Mouse (Mus musculus): ENCODE measurements around the gene Catip.
"Not testable (repeated sequence)": the region's sequence is repeated elsewhere in the genome, so short reads cannot be mapped to it uniquely, and the experiment has no call there.

The Catip gene

GRCm38 (mm10) chr1:74385064-74385463, 23.2 kb downstream of the Catip start:
- DNase-seq: no peak

- DNase-seq: no peak
Observed at GRCm38 (mm10) chr1:74385531-74385930, 23.6 kb downstream of the Catip start.

DNA sequence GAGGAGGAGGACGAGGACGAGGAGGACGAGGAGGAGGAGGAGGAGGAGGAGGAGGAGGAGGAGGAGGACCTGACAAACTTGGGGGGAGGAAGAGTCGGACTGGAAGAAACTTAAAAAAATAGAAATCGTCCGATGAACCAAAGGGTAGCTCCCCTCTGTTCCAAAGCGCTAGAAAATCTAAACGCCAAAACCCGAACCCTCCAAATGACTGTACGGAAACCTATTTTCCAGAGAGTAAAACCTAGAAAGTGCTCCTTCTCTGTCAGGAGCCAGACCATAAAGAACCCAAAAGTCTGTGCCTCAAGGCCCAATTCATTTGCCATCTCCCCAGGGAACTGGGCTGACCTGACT, 24.4 kb downstream of the Catip start:
- no peak for DNase-seq

DNA sequence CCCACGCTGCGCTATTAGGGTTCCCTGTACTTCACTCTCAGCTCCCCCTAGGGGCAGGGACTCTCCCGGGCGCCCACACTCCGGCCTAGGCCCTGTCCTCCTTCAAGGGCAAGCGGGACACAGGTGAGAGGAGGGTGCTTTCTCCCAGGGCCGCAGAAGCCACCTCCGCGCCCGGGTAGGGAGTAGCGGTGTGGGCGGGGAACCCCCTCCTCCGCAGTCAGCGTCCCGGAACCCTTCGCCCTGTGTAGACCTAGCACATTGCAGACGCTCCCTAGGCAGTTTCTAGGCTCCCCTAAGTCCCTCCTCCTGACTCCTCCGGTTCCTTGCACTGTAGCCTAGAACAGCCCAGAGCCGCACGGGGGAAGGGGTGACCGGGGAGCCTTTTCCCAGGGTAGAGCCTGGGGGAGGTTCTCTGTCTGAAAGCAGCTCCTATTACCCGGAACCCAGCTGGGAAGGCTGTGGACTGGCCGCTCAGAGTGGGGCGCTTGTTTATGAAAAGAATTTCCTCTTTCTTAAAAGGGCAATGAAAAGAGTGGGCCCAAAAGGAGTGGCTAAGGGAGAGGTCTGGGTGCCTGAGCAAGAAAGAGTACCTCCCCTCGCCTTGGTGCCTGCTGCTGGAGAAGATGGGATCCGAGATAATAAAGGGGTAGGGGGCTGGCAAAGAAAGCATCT, 24.9 kb downstream of the Catip start:
- DNase-seq: peak; percentile 97

DNA sequence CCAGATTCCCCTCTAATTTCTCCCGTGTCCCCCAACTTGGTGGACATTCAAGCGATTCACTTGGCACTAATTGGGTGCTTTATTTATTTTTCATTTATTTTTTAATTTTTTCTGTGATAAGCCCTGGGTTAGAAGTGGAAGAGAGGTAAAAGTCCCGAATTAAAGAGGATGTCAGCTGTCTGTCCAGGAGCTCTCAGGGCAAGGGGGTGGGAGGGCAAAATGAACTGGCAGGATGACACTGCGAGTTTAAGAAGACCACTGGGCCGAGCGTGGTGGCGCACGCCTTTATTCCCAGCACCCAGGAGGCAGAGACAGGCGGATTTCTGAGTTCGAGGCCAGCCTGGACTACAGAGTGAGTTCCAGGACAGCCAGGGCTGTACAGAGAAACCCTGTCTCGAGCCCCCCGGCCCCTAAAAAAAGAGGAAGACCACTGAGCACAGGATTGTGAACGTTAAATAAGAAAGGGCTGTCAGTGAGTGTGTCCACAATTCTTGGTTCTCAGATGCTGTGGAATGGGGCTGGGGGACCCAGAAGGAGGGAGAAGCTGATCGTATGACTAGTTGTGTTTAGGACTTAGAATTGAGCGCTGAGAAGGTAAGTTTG, 25.6 kb downstream of the Catip start:
- DNase-seq: no peak

DNA sequence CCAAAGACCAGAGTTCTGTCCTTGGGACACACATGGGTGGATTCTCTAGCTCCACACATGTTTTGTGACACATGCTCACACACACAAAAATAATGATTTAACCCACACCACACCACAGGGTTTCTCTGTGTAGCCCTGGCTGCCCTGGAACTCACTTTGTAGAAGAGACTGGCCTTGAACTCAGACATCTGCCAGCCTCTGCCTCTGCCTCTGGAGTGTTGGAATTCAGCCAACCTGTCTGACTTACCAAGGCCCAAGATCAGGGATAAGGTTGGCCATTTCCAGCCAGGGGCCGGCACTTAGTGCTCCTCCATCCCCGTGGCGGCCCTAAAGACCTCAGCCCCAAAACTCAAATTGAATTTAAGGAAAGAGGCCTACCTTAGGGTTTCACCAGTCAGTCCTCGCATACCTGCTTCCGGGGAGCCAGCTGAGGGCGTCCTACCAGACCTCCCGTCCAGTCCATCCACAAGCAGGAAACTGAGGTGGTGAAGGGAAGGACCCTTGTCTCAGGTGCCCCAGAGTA, 26.6 kb downstream of the Catip start:
- DNase-seq: no peak

GRCm38 (mm10) chr1:74389831-74390286, 28.0 kb downstream of the Catip start:
- DNase-seq: peak; percentile 53

- DNase-seq: peak; percentile 79
Observed at GRCm38 (mm10) chr1:74390287-74390906, 28.5 kb downstream of the Catip start.

DNA sequence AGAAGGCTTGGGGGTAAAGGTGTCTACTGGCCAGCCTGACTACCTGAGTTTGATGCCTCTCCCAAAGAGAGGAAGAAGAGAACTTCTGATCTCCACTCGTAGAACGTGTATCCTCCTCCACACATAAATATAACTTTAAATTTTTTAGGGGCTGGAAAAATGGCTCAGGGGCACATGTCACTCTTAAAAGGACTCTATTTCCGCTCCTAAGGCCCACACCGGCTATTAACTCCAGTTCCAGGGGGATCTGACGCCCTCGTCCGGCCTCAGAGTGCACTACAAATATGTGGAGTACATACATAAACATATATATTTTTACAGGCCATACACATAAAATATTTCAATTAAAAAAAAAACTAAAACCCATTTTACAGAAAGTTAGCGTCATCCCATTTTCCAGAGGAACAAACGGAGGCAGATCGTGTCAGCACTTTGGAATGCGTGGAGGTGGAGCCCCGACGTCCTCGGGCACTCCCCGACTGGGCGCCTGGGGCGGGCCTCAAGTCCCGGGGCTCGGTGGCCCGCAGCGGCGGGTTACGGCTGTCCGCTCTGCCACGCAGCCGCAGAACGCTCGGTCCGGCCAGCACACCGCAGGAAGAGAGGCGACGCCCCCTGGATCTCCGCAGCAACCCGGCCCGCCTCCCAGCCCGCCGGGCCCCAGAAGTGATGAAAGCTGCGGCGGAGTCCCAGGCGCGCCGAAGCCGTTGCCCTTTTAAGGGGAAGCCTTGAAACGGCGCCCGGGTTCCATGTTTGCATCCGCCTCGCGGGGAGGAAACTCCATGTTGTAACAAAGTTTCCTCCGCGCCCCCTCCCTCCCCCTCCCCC, 29.2 kb downstream of the Catip start, which contains the start of gene Ctdsp1:
TSS of gene Ctdsp1 (plus strand) at position 586 of the 825 bp plus-strand sequence.
- peak; percentile 99 for DNase-seq

DNA sequence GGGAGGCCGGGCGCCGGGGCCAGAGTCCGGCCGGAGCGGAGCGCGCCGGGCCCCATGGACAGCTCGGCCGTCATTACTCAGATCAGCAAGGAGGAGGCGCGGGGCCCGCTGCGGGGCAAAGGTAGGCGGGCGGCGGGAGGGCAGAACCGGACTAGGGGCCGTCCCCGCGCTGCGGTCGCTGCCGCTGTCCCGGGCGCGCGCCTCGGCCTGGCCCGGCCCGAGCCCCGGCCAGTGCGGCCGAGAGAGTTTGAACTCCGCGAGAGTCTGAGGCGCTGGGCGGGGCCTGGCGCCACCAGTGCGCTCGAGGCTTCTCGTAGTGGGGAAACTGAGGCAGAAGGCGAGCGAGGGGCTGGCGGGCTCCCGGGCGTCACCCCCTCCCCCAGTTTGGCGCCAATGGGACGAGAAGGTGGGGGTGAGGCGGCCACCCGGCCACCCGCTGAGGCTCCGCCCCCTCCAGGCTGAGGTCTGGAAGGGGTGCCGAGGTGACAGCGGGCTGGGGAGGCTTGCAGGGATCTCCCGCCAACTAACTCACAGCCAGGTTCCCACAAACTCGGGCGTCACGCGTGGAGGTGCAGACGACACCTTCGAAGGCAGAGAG, 30.0 kb downstream of the Catip start:
- peak; percentile 87 for DNase-seq

DNA sequence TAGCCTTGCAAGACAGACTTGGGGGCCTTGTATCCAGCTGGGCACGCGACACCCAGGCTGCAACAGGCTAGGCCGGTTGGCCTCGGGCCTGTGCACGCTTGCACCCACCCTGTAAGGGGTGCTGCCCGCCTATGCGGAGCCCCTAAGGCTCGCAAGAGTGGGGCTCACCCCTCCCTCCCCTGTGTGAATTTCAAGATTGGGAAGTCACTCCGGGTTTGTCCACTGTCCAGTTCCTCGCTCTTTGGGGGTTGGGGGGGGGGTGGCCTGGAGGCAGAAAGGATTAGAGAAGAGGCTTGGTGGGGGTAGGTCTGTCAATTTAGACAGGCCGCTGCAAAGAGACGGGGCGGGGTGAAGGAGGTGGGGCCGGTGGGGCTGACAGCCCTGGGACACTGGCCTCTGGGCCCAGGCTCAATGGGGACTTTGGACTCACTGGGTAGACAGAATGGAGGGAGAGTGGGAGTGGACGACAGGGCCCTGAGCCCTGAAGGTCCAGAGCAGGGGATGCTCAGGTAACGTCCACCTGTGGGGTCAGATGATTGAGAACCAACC, 30.6 kb downstream of the Catip start:
- peak; percentile 60 for DNase-seq

DNA sequence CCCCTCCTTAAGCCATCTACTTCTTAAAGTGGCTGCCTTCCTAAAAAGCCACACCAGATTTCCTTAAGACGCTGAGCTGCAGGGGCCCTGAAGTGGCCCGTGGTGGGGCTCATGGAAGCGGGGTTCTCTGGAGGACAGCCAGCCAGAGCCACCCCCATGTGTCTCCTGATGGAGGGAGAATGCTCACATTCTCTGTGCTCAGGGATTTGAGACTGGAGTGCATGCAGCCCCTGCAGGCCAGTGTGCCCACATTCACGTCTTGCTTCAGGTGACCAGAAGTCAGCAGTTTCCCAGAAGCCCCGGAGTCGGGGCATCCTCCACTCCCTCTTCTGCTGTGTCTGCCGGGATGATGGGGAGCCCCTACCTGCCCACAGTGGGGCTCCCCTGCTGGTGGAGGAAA, 31.1 kb downstream of the Catip start:
- DNase-seq: no peak

- DNase-seq: no peak
Observed at GRCm38 (mm10) chr1:74393697-74394096, 31.8 kb downstream of the Catip start.

DNA sequence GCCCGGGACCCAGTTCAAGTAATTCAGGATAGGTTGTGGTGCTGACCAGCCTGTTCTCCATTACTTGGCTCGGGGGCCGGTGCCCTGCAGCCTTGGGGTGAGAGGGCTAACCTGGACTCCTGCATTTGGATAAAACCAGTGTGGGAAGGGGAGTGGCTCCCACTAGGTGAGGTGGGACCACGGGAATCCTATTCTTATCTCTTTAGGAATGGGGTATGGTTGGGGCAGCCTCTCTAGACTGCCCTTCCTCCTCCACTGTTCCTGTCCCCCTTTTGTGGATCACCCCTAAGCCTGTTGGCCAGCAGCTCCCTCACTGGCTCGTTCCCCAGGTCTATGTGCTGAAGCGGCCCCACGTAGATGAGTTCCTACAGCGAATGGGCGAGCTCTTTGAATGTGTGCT, 32.4 kb downstream of the Catip start:
- DNase-seq: no peak

DNA sequence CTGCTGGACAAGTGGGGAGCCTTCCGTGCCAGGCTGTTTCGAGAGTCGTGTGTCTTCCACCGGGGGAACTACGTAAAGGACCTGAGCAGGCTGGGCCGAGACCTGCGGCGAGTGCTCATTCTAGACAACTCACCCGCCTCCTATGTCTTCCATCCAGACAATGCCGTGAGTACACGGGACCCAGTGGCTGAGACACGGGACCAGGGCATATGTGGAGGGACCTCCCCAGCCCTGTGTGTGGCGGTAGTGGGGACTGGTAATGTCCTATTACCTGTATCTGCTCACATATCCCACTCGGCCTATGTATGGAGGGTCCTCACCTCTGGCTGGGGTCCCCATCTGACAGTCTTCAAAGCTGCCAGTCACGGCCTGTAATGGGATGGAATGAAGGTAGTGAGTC, 33.0 kb downstream of the Catip start:
- no peak for DNase-seq

- DNase-seq: no peak
Observed at GRCm38 (mm10) chr1:74395290-74395689, 33.4 kb downstream of the Catip start.

GRCm38 (mm10) chr1:74396456-74397222, 34.7 kb downstream of the Catip start:
- not testable (repeated sequence) for DNase-seq

DNA sequence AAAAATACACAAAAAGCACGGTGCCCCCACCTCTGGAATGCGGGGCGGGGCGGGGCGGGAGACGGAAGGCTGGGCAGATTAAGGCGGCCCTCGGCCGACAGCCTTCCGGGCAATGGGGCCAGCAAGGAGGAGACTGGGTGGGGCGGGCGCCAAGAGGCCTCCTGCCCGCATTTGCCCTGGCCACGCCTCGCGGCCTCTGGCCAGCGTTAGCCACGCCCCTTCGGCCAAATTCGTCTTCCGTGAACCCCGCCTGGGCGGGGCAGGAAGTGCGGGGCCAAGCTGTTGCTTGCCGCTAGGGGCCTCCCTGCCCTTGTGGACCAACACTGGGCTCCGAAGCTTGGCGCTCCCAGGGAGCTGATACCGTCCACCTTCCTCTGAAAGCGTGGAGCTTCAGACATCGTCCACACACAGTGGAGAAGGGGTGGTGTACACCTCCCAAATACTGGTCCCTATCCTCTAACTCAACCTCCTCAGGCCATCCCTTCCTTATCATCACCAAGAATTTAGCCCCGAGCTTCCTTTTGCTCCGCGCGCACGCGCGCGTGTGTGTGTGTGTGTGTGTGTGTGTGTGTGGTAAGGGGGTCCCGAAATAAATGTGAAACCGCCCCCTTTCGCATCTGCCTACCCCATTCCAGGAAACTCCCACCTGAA, 35.5 kb downstream of the Catip start:
- DNase-seq: peak; percentile 100

DNA sequence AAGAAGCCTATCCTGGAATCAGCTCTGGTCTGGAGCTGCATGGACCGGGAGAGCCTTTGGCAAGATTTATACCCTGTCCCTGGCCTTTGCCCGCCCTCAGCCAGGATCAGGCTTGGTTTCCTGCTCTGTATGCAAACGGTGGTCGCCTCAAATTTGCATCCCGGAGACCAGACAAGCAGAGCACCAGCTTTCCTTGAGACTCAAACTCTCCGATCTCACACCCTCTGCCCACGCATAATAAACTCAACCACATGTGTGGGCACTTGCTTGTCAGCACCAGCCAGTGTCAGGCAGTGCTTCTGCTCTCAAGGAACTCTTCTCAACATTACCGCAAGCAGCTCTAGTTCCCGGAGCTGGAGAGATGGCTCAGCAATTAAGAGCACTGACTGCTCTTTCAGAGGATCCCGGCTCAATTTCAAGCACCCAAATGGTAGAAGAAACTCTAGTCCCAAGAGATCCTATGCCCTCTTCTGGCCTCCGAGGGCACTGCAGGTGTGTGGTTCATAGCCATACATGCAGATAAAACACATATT, 36.1 kb downstream of the Catip start:
- peak; percentile 88 for DNase-seq

DNA sequence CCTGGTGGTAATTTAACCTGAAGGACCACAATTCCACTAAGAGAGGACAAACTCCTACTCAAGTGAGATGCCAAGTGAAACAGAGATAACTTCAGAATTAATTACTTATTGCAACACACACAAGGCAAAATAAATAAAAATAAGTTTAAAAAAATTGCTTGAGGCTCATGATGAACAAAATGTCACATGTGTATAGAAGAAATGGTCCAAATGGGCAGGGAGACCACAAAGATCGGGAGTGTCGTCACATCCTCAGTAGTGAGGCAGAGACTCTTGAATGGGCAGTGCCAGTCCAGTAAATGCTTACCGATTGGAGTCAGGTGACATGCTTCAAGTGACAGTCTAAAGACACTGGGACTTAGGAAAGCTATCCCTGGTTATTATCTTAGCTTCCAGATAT, 38.6 kb downstream of the Catip start:
- DNase-seq: no peak
